Mouse (Mus musculus) ES-Bruce4 (cell line): ENCODE data around the gene Pimreg. TPM values are rescaled to one million over a fixed set of nuclear protein-coding genes. Genes with fewer than 3 reads are reported as not detected.

Experiments used
- H3K27ac ChIP-seq: 2 replicates; pipeline ENCODE4 v1.5.1; 2012; ENCODE audit warnings: low read length, inconsistent platforms; ENCODE audit not compliant: insufficient read depth
- H3K27me3 ChIP-seq: 2 replicates; pipeline ENCODE4 v1.6.1; 2012; ENCODE audit warnings: mild to moderate bottlenecking, low read length, inconsistent platforms; ENCODE audit not compliant: control insufficient read depth, poor library complexity, insufficient read depth, severe bottlenecking
- H3K36me3 ChIP-seq: 2 replicates; pipeline ENCODE4 v1.6.1; 2012; ENCODE audit warnings: inconsistent platforms, mild to moderate bottlenecking, low read length, moderate library complexity; ENCODE audit not compliant: control insufficient read depth, poor library complexity, insufficient read depth, severe bottlenecking
- H3K4me1 ChIP-seq: one replicate; pipeline ENCODE4 v1.8.1; 2011; ENCODE audit warnings: low read length; ENCODE audit not compliant: control insufficient read depth, insufficient read depth
- H3K4me3 ChIP-seq: 2 replicates; pipeline ENCODE4 v1.5.1; 2011; ENCODE audit warnings: low read depth, mild to moderate bottlenecking, low read length
- H3K9ac ChIP-seq: 2 replicates; pipeline ENCODE4 v1.6.1; 2012; ENCODE audit warnings: low read depth, mild to moderate bottlenecking, inconsistent platforms; ENCODE audit not compliant: poor library complexity, severe bottlenecking
- H3K9me3 ChIP-seq: replicated peaks from 2 replicates; pipeline ENCODE4 v1.6.1; 2012; ENCODE audit warnings: mild to moderate bottlenecking, low read length, inconsistent platforms; ENCODE audit not compliant: control insufficient read depth, poor library complexity, insufficient read depth, severe bottlenecking
- CTCF ChIP-seq: IDR thresholded peaks from one replicate; pipeline ENCODE4 v1.8.1; 2011; ENCODE audit warnings: low read depth, low read length
- EP300 ChIP-seq: IDR thresholded peaks from 2 replicates; pipeline ENCODE4 v1.6.1; 2011; ENCODE audit warnings: low read depth, low read length; ENCODE audit not compliant: insufficient read depth
- POLR2A ChIP-seq: IDR thresholded peaks from one replicate; pipeline ENCODE4 v1.8.1; 2011; ENCODE audit warnings: low read length; ENCODE audit not compliant: insufficient read depth
- polyA plus RNA-seq: library from polyadenylated mRNA; stranded (reverse); fragments of >200 nt; gene quantifications from 2 replicates; pipeline ENCODE4 v1.2.4, GENCODE M21; 2011; ENCODE audit warnings: low read depth; ENCODE audit not compliant: missing spikeins, insufficient read depth, insufficient read length

Pimreg gene
- polyA plus RNA-seq, 1 experiment: 43.6 TPM

- Histone ChIP-seq H3K36me3 (no peaks in the 10 kb centered on the region), H3K9ac (no peak overlapping the region), H3K4me1 (no peaks in the 10 kb centered on the region), H3K9me3 (no peaks in the 10 kb centered on the region), H3K4me3 (no peak overlapping the region), H3K27ac (no peak overlapping the region), H3K27me3 (no peaks in the 10 kb centered on the region)
- peak; percentile 83 for TF ChIP-seq CTCF
- TF ChIP-seq POLR2A: no peak
- no peak for TF ChIP-seq EP300
These were observed 39.5 kb upstream of the Pimreg start for GRCm38 (mm10) chr11:72002138-72002853.

- Histone ChIP-seq H3K9ac (no peak overlapping the region), H3K36me3 (no peaks in the 10 kb centered on the region), H3K9me3 (no peaks in the 10 kb centered on the region), H3K4me1 (no peaks in the 10 kb centered on the region), H3K4me3 (no peak overlapping the region), H3K27ac (no peak overlapping the region), H3K27me3 (no peaks in the 10 kb centered on the region)
- TF ChIP-seq CTCF (no peak), POLR2A (no peak), EP300 (no peak)
These were observed 38.7 kb upstream of the Pimreg start for GRCm38 (mm10) chr11:72003171-72003570.

- no peak overlapping the region for H3K4me3 ChIP-seq
- H3K27me3 ChIP-seq: no peaks in the 10 kb centered on the region
- no peak overlapping the region for H3K27ac ChIP-seq
- no peaks in the 10 kb centered on the region for H3K4me1 ChIP-seq
- H3K9me3 ChIP-seq: no peaks in the 10 kb centered on the region
- H3K36me3 ChIP-seq: no peaks in the 10 kb centered on the region
- TF ChIP-seq CTCF (no peak), EP300 (no peak), POLR2A (no peak)
- H3K9ac ChIP-seq: no peak overlapping the region
These were observed 36.3 kb upstream of the Pimreg start for GRCm38 (mm10) chr11:72005547-72005946.

GRCm38 (mm10) chr11:72010367-72010766 lies 31.5 kb upstream of the Pimreg start:
- no peaks in the 10 kb centered on the region for H3K4me1 ChIP-seq
- H3K4me3 ChIP-seq: no peak overlapping the region
- H3K9ac ChIP-seq: no peak overlapping the region
- H3K9me3 ChIP-seq: no peaks in the 10 kb centered on the region
- TF ChIP-seq CTCF: no peak
- TF ChIP-seq EP300: no peak
- no peak for TF ChIP-seq POLR2A
- no peaks in the 10 kb centered on the region for H3K27me3 ChIP-seq
- no peak overlapping the region for H3K27ac ChIP-seq
- H3K36me3 ChIP-seq: no peaks in the 10 kb centered on the region

- Histone ChIP-seq H3K9ac (no peak overlapping the region), H3K36me3 (no peaks in the 10 kb centered on the region), H3K4me3 (no peak overlapping the region), H3K27me3 (no peaks in the 10 kb centered on the region), H3K27ac (no peak overlapping the region), H3K9me3 (no peaks in the 10 kb centered on the region), H3K4me1 (no peaks in the 10 kb centered on the region)
- TF ChIP-seq POLR2A: no peak
- TF ChIP-seq CTCF: no peak
- no peak for TF ChIP-seq EP300
These were observed 30.7 kb upstream of the Pimreg start for GRCm38 (mm10) chr11:72010940-72011722.

GRCm38 (mm10) chr11:72011955-72012354 lies 29.9 kb upstream of the Pimreg start:
- no peaks in the 10 kb centered on the region; the same call in 1 of the 2 replicates for H3K9me3 ChIP-seq
- H3K4me1 ChIP-seq: no peaks in the 10 kb centered on the region
- TF ChIP-seq CTCF (no peak), POLR2A (no peak), EP300 (no peak)
- no peak overlapping the region for H3K4me3 ChIP-seq
- H3K36me3 ChIP-seq: no peaks in the 10 kb centered on the region
- no peak overlapping the region for H3K9ac ChIP-seq
- H3K27ac ChIP-seq: no peak overlapping the region
- no peaks in the 10 kb centered on the region for H3K27me3 ChIP-seq
